ENCODE assay signal across 9 mouse cellular contexts in genomic region chr16:11697710-11698357, GRCm38 (mm10).
A peak's percentile ranks its signal among the peaks of the same experiment; 100 is the strongest.
DNase-seq lines count a peak whose midpoint lies in the region; ATAC-seq lines count a peak whose summit lies in the region.
"Had no signal": no experiment of that assay in that cellular context is flagged by ENCODE, and none has a peak within 500 bp of the region (broad histone marks: within the 10 kb centered on the region; RNA-seq: fewer than 3 reads in every experiment).

No protein-coding gene starts in this region.

- H3K27me3 ChIP-seq in liver, embryonic 11.5 days (replicated peaks; ENCODE audit: control insufficient read depth, insufficient read depth, low read length) = no peaks in the 10 kb centered on the region
- H3K27me3 ChIP-seq in forebrain, embryonic 13.5 days = no peaks in the 10 kb centered on the region
- H3K27me3 ChIP-seq: embryonic facial prominence, embryonic 12.5 days had no signal

- ATAC-seq in liver, embryonic 11.5 days (replicated peaks; ENCODE audit: low FRiP score) = no peak
- ATAC-seq in cerebellum, adult (ENCODE audit: insufficient number of reproducible peaks, low FRiP score, low TSS enrichment) = peak; percentile 78
- ATAC-seq in forebrain, embryonic 13.5 days = peak; percentile 70

- no peak overlapping the region for H3K27ac ChIP-seq in liver, embryonic 11.5 days (ENCODE audit: low read depth, low read length)
- no peak overlapping the region for H3K27ac ChIP-seq in forebrain, embryonic 13.5 days
- H3K27ac ChIP-seq: embryonic facial prominence, embryonic 12.5 days had no signal

- H3K9ac ChIP-seq in liver, embryonic 11.5 days (ENCODE audit: low read depth, low read length) = no peak overlapping the region
- H3K9ac ChIP-seq in forebrain, embryonic 13.5 days = no peak overlapping the region
- H3K9ac ChIP-seq: embryonic facial prominence, embryonic 12.5 days had no signal

- H3K9me3 ChIP-seq in liver, embryonic 11.5 days (ENCODE audit: control insufficient read depth, low read length) = no peaks in the 10 kb centered on the region
- H3K9me3 ChIP-seq in forebrain, embryonic 13.5 days (replicated peaks) = no peaks in the 10 kb centered on the region
- H3K9me3 ChIP-seq: embryonic facial prominence, embryonic 12.5 days had no signal

- H3K4me2 ChIP-seq in liver, embryonic 11.5 days = no peak overlapping the region
- no peak overlapping the region for H3K4me2 ChIP-seq in forebrain, embryonic 13.5 days
- H3K4me2 ChIP-seq: embryonic facial prominence, embryonic 12.5 days had no signal

- H3K4me1 ChIP-seq in liver, embryonic 11.5 days (replicated peaks; ENCODE audit: control insufficient read depth, insufficient read depth, low read length) = no peaks in the 10 kb centered on the region; the same call in 1 of the 2 replicates
- H3K4me1 ChIP-seq in forebrain, embryonic 13.5 days = no peaks in the 10 kb centered on the region
- H3K4me1 ChIP-seq: embryonic facial prominence, embryonic 12.5 days had no signal

- 63% methylated on average over 8 of the region's 8 CpGs for WGBS in liver, embryonic 11.5 days
- 74% methylated on average over 8 of the region's 8 CpGs for WGBS in forebrain, embryonic 13.5 days

- DNase-seq in liver = peak; percentile 37
- no peak for DNase-seq in liver, embryonic 11.5 days (ENCODE audit: low spot score)
- peak; percentile 50 for DNase-seq in layer of hippocampus, adult 11-12 months (ENCODE audit: low spot score)
- peak; percentile 39 to 46 for DNase-seq in lung, postnatal 4 days
- peak; percentile 22 for DNase-seq in right cerebral cortex, postnatal 4 days
- no peak for DNase-seq in T-cell, adult 2 months (ENCODE audit: low spot score)

- no peak overlapping the region for H3K4me3 ChIP-seq in liver, embryonic 11.5 days (ENCODE audit: low read depth, low read length)
- H3K4me3 ChIP-seq in forebrain, embryonic 13.5 days = no peak overlapping the region
- H3K4me3 ChIP-seq: embryonic facial prominence, embryonic 12.5 days had no signal

- no peaks in the 10 kb centered on the region for H3K36me3 ChIP-seq in liver, embryonic 11.5 days (ENCODE audit: control insufficient read depth, insufficient read depth, low read length)
- no peaks in the 10 kb centered on the region for H3K36me3 ChIP-seq in forebrain, embryonic 13.5 days (ENCODE audit: poor library complexity, severe bottlenecking)
- H3K36me3 ChIP-seq: embryonic facial prominence, embryonic 12.5 days had no signal

Comparison
In these comparisons a context has a peak if more than half of its experiments do, and no peak if none do; other contexts are left out.
1. DNase-seq: peak in liver (single experiment), layer of hippocampus, adult 11-12 months (single experiment), lung, postnatal 4 days (2 of 2) and right cerebral cortex, postnatal 4 days (single experiment); none in liver, embryonic 11.5 days (single experiment) and T-cell, adult 2 months (single experiment).